ENCODE assay signal across 26 mouse cellular contexts in the genomic region with DNA sequence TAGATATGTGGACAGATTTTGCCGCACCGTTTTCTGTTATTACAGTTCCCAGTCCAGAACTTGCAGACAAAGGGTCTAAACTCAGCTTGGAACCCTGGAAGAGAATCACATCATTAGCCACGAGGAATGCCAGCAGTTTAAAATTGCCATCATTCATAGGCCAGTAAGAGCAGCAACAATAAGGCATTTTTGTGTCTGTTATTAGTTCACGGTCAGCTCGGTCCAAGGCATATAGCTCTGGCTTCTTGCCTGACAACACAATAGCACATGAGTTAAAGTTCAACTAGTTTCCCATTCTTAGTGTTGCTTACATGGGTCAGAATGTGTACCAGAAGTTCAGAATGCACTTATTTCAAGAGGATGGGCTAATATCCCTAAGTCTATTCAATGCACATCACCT.
A peak's percentile ranks its signal among the peaks of the same experiment; 100 is the strongest.
DNase-seq lines count a peak whose midpoint lies in the region; ATAC-seq lines count a peak whose summit lies in the region.
"Had no signal": no experiment of that assay in that cellular context is flagged by ENCODE, and none has a peak within 500 bp of the region (broad histone marks: within the 10 kb centered on the region; RNA-seq: fewer than 3 reads in every experiment).

No protein-coding gene starts in this region.

- no peaks in the 10 kb centered on the region for H3K36me3 ChIP-seq in kidney, embryonic 15.5 days
- no peaks in the 10 kb centered on the region for H3K36me3 ChIP-seq in neural tube, embryonic 13.5 days
- H3K36me3 ChIP-seq: embryonic facial prominence, embryonic 12.5 days; embryonic facial prominence, embryonic 15.5 days; G1E; heart, embryonic 12.5 days; heart, embryonic 15.5 days had no signal

- H3K4me2 ChIP-seq in kidney, embryonic 15.5 days, result no peak overlapping the region
- no peak overlapping the region for H3K4me2 ChIP-seq in neural tube, embryonic 13.5 days
- H3K4me2 ChIP-seq: embryonic facial prominence, embryonic 12.5 days; embryonic facial prominence, embryonic 15.5 days; heart, embryonic 12.5 days; heart, embryonic 15.5 days had no signal

- no peaks in the 10 kb centered on the region for H3K4me1 ChIP-seq in kidney, embryonic 15.5 days
- H3K4me1 ChIP-seq in neural tube, embryonic 13.5 days (replicated peaks), result peaks cover 4% of the 10 kb centered on the region; the same call in 1 of the 2 replicates
- H3K4me1 ChIP-seq: heart, embryonic 12.5 days; heart, embryonic 15.5 days had no signal

- H3K9me3 ChIP-seq in kidney, embryonic 15.5 days (replicated peaks), result no peaks in the 10 kb centered on the region
- no peaks in the 10 kb centered on the region for H3K9me3 ChIP-seq in neural tube, embryonic 13.5 days
- H3K9me3 ChIP-seq: embryonic facial prominence, embryonic 12.5 days; embryonic facial prominence, embryonic 15.5 days; G1E; heart, embryonic 12.5 days; heart, embryonic 15.5 days had no signal

- H3K27me3 ChIP-seq in kidney, embryonic 15.5 days, result no peaks in the 10 kb centered on the region
- peaks cover 59% of the 10 kb centered on the region for H3K27me3 ChIP-seq in neural tube, embryonic 13.5 days
- H3K27me3 ChIP-seq: CH12.LX; heart, embryonic 15.5 days had no signal

- 67% methylated on average over 5 of the region's 5 CpGs for WGBS in kidney, embryonic 15.5 days
- WGBS in neural tube, embryonic 13.5 days, result 41% methylated on average over 5 of the region's 5 CpGs

- ATAC-seq in kidney, embryonic 15.5 days (replicated peaks; ENCODE audit: low FRiP score), result peak; percentile 52; the same call in 1 of the 2 replicates
- ATAC-seq in neural tube, embryonic 13.5 days (ENCODE audit: low read depth), result peak; percentile 36; the same call in 1 of the 2 replicates
- ATAC-seq: forebrain, postnatal 0 days had no signal

- no peak for DNase-seq in kidney, adult 8-10 months
- peak; percentile 10 for DNase-seq in kidney, postnatal 14 days
- no peak for DNase-seq in kidney, adult 11 months
- DNase-seq in neural tube, embryonic 10.5 days (ENCODE audit: extremely low spot score, low spot score), result no peak
- DNase-seq: adrenal gland, adult 2 months; adrenal gland, postnatal 14 days; B cell, adult 2 months; cerebellum, adult 11 months; cerebellum, adult 2 months; cerebellum, adult 9-11 months; cerebellum, postnatal 25 days; gastrocnemius, adult 2 months; gastrocnemius, postnatal 25 days; heart, adult 18-20 months; heart, postnatal 10 days; heart, postnatal 36 days had no signal

- peak overlapping the region; percentile 43; the same call in 1 of the 2 replicates for H3K27ac ChIP-seq in kidney, embryonic 15.5 days
- no peak overlapping the region; the same call in 1 of the 2 replicates for H3K27ac ChIP-seq in neural tube, embryonic 13.5 days (replicated peaks)
- H3K27ac ChIP-seq: embryonic facial prominence, embryonic 12.5 days; embryonic facial prominence, embryonic 15.5 days; gastrocnemius, adult 2 months; heart, embryonic 15.5 days; hindbrain, embryonic 14.5 days had no signal

- H3K4me3 ChIP-seq in kidney, embryonic 15.5 days (replicated peaks), result no peak overlapping the region
- H3K4me3 ChIP-seq in neural tube, embryonic 13.5 days, result no peak overlapping the region
- H3K4me3 ChIP-seq: embryonic facial prominence, embryonic 12.5 days; embryonic facial prominence, embryonic 15.5 days; gastrocnemius, adult 2 months; heart, embryonic 12.5 days; heart, embryonic 15.5 days had no signal

- H3K9ac ChIP-seq in kidney, embryonic 15.5 days, result no peak overlapping the region
- H3K9ac ChIP-seq in neural tube, embryonic 13.5 days, result no peak overlapping the region
- H3K9ac ChIP-seq: embryonic facial prominence, embryonic 12.5 days; embryonic facial prominence, embryonic 15.5 days; forebrain, postnatal 0 days; heart, embryonic 12.5 days; heart, embryonic 15.5 days had no signal
